Mouse (Mus musculus): Measurements from ENCODE around the gene Tagln2.
A peak's percentile ranks its signal among the peaks of the same experiment; 100 is the strongest.

Gene Tagln2

DNA sequence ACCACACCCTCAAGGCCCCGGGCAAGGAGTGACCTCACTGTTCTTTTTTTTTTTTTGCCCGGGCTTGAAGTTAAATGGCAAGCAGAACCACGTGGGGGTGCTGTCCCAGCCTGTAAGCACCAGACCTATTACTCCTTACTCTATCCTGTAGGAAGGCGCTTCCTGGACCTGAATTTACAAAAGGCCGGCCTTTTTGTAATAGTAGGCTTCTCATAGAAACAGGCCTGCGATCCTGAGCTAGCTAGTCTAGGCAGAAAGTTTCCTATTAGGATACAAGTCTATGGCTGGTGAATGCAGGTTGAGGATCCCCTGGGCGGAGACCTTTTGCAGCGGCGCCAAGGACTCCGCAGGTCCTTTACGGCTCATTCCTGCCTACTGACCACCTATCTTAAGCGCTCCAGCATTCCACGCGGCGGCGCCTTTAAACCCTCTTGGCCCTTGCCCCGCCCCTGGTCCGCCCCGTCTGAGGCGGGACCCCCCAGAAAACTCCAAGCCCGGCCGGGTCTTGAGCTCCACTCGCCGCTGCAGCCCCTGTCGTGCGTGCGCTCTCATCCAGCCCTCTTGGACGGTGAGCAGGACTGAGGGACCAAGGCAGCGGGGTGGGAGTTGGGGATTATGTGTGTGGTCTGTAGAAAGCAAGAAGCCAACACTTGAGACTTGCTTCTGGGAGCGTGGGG lies at the start of gene Tagln2:
Gene Tagln2, plus strand, starts transcription at position 283 of the 677 bp plus-strand sequence.
- DNase-seq (ENCODE audit: low spot score in 2 of 2) = peak in 1 of 2 experiments; percentile 46

DNA sequence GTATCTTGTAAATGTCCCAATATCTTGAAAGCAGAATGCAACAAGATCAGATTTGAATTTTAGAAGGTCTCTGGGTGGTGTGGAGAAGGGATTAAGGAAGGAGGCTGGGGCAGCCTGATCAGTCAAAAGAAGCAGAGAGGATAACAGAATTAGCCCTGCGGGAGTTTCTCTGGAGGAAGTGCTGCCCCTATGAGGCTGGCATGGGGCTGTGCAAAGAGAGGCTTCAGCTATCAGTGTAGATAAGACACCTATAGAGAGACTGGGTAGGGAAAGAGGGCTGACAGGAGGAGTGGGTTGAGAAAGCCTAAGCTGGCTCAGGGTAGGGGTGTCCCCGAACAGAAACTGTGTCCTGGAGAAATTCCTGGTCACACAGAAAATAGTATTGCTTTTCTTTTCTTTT lies 49.6 kb upstream of the Tagln2 start:
- no peak for DNase-seq (ENCODE audit: low spot score in 2 of 2)

- DNase-seq (ENCODE audit: low spot score in 2 of 2) = no peak
These were observed 48.9 kb upstream of the Tagln2 start for GRCm38 (mm10) chr1:172450848-172451470.

- DNase-seq (ENCODE audit: low spot score in 2 of 2) = no peak
These were observed 46.9 kb upstream of the Tagln2 start for GRCm38 (mm10) chr1:172452911-172453310.

GRCm38 (mm10) chr1:172453810-172454209 lies 46.0 kb upstream of the Tagln2 start:
- no peak for DNase-seq (ENCODE audit: low spot score in 2 of 2)

DNA sequence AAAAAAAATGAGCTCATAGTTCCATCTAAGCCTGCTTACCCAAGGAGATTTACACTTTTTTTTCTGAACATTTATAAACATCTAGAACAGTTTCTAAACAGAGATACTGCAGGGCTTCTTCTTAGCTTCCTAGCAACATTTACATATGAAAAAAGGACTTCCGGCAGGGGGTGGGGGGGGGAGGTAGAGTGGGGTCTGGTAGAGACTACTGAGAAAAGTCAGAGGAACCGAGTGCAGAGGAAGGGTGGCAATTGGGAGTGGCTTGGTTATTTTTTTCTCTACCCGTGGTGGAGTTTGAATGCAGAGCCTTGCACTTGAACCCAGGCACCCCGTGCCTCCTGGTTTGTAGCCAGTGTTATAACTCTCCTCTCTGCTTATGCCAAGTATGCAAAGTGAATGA lies 44.4 kb upstream of the Tagln2 start:
- no peak for DNase-seq (ENCODE audit: low spot score in 2 of 2)

GRCm38 (mm10) chr1:172456001-172456677 lies 43.7 kb upstream of the Tagln2 start:
- no peak for DNase-seq (ENCODE audit: low spot score in 2 of 2)

- DNase-seq (ENCODE audit: low spot score in 2 of 2) = no peak
These were observed 42.7 kb upstream of the Tagln2 start for GRCm38 (mm10) chr1:172457196-172457595.

GRCm38 (mm10) chr1:172458041-172458440 lies 41.8 kb upstream of the Tagln2 start:
- no peak for DNase-seq (ENCODE audit: low spot score in 2 of 2)

GRCm38 (mm10) chr1:172461602-172462001 lies 38.2 kb upstream of the Tagln2 start:
- DNase-seq (ENCODE audit: low spot score in 2 of 2) = no peak

GRCm38 (mm10) chr1:172462534-172462933 lies 37.3 kb upstream of the Tagln2 start:
- no peak for DNase-seq (ENCODE audit: low spot score in 2 of 2)

DNA sequence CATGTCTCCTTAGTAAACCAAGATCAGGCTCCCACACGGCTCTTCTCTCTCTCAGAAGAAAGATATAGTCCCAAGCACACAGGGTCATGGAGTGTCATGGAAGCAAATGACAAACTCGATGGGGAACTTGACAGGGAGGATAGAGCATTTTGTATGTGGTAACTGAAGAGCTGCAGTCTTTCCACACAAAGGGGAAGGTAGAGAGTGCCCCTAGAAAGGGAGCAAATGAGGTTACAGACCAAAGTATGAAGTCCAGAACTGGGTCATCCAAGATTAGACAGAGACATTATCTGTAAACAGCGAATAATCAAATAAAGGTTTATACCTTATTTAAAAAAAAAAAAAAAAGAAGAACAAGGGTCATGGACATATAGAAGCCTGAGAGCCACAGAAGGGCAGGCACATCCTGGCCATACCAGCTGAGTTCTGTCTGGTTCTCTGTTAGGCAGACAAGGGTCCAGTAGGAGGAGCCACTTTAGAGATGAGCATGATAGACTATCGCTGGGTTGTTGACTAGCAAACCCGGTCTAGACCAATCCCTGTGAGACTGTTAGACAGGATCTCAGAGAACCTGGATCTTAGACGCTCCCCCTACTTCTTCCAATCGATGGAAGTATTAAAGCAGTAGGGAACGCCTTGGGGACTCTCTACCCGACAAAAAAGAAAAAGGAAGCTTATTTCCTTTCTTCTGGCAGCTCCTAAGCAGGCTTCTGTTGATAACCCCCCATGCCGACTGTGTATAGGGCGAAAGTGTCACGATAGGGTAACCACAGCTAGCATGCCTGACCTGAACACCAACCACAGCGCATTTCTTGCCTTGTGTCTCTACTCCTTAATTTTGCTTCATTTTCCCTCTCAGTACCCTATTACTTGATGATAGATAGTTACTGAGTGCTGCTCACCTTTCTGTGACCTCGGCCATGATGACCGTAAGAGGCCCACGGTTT lies 36.2 kb upstream of the Tagln2 start:
- no peak for DNase-seq (ENCODE audit: low spot score in 2 of 2)

GRCm38 (mm10) chr1:172468301-172468877 lies 31.5 kb upstream of the Tagln2 start:
- DNase-seq (ENCODE audit: low spot score in 2 of 2) = no peak

DNA sequence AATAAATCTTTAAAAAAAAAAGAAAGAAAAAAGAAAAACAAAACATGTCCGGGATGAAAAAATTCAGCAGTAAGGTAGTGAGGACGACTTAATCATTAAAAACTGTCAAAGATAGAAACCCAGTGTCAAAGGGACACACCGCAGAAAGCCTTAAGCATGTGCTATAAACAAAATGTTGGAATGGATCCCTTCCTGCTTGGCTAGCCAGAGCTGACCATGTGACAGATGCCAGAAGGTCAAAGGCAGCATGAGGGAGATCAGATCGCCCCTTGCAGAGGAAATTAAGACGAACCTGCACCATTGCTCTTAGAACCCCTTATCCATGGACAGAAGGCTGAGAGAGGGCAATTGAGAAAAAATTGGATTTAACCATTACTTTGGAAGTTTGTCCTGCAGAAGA lies 30.5 kb upstream of the Tagln2 start:
- no peak for DNase-seq (ENCODE audit: low spot score in 2 of 2)

- DNase-seq (ENCODE audit: low spot score in 2 of 2) = no peak
These were observed 29.9 kb upstream of the Tagln2 start for GRCm38 (mm10) chr1:172469810-172470448.

- no peak for DNase-seq (ENCODE audit: low spot score in 2 of 2)
These were observed 26.9 kb upstream of the Tagln2 start for GRCm38 (mm10) chr1:172472909-172473308.

DNA sequence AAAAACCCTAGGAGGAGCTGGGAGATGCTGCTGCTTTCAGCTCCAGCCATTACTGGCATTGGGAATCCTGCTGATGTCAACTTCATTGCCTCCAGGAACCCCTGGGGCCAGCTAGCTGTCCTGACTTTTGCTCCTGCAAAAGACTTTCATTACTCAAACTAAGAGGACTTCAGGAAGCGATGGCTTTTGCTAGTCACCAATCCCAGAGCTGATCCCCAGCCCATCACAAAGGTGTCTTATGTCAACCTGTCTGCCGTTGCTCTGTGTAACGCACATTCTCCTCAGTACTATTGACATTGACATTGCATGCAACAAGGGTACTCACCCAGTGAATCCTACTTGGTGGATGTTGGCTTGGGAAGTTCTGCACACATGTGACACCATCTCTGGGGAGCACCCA lies 25.7 kb upstream of the Tagln2 start:
- DNase-seq (ENCODE audit: low spot score in 2 of 2) = no peak

DNA sequence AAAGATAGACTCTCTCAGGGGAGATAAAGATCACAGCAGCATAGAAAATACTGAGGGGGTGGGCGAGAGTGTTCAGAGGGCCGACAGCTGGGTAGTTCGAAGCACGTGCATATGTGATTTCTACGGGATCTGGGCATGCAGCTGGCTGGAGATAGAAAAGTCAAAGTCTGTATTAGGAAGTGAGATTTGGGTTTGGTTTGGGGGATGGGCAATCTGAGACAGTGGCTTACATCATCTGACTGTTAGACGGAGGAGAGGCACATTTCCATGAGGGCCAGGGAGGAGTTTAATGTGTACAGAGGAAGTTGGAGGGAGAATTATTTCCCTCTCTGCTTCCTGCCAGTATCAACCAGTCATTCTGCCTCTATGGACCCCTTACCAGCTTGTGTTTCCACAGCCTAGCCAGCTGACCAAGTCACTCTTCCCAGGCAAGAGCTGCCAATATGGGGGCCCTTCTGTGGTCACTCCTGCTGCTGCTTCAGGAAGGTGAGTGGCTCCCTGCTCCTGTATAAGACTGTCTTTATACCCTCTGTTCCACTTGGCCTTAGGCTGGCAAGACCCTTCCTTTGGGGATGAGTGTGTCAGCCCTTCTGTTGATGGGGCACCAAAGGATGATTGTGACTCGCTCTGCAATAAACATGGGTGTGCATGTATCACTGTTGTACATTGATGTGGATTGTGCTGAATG lies 24.6 kb upstream of the Tagln2 start, which contains the start of gene Slamf9:
Gene Slamf9, plus strand, starts transcription at position 305 of the 688 bp plus-strand sequence.
- DNase-seq (ENCODE audit: low spot score in 2 of 2) = no peak

DNA sequence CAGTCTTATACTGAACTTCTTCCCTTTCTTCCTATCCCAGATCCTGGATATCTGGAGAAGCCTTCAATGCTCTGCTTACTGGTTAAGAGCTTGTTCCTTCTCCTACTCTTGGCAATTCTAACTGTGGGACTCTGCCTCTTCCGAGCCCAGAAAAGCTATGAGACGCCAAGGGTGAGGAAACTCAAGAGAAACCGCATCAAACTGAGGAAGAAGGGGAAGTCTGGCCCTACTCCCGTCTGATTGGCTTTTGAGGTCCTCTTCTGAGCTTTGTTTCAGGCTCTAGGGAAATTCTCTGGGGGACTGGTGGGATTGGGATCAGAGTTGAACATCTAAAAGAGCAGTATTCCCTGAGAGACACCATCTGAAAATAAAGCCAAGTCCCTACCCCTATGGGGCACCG lies 21.8 kb upstream of the Tagln2 start:
- DNase-seq (ENCODE audit: low spot score in 2 of 2) = no peak

DNA sequence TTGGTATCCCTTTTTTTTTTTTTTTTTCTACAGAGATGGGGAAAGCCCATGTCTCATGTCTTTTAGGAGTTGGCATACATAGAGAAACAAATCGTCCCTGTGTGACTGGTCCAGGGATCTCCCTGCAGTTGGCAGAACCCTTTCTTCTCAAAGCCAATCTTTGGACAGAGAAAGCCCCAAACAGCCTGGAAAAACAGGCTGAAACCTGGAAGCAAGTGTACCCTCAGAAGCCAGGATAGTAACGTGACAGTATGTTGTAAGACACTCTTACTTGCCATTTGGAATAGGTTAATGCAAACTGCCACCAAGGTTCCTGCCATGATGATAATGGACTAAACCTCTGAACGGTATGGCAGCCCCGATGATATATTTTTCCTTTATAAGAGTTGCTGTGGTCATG lies 19.5 kb upstream of the Tagln2 start:
- no peak for DNase-seq (ENCODE audit: low spot score in 2 of 2)

All from cerebellum, postnatal 4 days (tissue).